Mouse (Mus musculus): Measurements from ENCODE around the gene Phyhipl.

The Phyhipl gene

DNA sequence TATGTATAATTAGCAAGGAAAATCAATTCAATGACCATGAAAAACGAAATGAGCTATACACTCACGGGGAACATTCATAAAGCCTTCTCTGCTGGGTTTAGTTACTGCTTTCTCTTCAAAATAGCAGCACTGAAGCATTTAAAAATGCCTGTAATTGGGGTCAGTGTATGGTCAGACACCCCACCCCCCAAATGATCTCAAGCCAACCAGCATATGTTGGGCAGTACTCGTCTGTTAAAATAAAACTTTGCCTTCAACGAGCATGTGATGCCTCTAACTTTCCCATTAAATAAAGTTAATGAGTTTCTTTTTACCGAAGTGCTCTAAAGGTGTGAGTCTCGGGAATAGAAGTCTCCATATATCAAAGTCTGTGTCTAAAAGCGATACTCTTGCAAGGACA, at the start of gene Phyhipl:
Gene Phyhipl, minus strand, starts transcription at position 138 of the 400 bp plus-strand sequence.
- DNase-seq: peak; percentile 48

DNA sequence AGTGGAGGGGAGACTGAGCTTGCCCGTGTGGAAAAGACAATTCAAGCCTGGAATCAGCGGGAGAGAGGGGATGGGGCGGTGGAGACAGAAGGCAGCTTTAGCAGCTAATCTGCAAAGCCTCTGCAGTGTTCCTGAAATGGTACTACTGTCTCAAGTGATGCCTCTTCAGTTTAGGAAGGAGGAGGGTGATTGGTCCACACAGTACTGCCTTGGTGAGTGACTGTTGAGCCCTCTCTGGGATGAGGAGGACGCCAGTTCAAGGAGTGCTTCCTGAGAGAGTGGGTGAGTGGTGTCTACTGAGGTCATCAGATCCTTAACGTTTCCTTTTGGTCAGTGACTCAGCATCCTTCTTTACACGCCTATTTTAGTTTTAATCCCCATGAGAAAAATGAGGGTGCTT, 47.4 kb upstream of the Phyhipl start:
- no peak for DNase-seq

DNA sequence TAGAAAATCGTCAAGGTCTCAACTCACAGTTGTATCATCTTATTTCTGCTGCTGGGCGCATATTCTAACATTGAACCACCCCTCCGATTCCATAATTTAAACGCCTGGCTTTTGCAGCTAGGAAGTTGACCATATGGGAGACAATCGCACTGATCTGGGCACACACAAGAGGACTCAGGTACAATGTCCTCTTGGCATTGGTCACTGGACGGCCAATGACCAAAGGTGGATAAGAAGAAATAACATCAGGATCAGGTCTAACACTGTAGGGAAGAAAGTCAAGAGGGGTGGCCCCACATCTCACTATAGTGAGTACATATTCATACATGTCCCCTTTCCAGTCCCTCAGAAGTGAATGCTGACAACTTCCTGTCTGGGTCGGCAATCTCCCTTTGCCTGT, 43.8 kb upstream of the Phyhipl start:
- no peak for DNase-seq

DNA sequence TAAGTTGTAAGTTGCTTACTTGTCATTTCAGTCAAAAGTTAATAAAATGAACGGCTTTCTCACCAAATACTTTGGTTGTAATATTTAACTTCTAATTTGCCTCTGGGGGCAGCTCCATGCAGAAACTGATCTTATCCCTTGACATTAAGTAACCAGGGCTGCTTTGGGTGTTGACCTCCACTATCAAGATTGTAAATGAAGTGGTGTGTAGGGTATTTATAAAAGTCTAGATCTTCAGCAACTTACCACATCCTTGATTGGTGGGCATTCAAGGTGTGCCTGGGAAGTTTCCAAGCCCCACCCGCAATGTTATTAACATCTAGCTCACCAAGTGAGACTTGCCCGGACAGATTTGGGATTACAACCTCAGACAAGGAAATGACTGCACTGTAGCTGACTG, 42.2 kb upstream of the Phyhipl start:
- DNase-seq: peak; percentile 23

DNA sequence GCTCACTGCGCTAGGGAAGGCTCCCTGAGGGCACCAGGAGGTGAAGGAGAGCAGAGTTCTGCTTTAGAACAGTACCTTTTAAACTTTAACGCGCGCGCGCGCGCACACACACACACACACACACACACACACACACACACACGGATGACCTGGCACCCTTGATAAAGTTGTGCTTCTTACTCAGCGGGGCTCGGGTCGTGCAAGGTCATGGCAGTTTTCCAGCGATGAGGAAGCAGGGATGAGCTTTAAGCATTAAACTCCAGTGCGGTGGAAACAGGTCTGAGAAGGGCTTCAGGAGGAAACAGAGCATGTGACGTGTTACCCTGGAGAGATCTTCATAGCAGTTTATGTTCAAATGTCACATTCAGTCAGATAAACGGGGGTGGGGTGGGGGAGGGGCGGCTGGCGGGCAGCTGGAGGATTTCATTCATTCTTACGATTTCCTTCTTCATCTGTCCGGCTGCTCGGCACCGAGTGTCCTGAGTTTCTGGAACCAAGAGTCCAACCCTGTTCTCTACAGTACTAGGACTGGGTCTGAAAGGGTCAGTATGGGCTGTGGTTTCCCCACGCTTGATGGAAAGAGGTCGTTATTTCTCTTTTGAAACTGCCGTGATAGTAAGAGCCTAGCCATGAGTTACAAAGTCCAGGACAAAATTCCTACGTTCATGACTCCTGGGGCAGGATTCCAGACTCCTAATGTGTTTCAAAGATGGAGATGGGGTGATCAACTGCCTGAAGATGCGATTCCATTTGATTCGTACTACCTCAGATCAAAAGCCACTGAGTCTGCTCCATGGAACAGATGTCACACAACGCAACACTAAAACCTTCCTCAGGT, 41.2 kb upstream of the Phyhipl start:
- peak; percentile 77 for DNase-seq

DNA sequence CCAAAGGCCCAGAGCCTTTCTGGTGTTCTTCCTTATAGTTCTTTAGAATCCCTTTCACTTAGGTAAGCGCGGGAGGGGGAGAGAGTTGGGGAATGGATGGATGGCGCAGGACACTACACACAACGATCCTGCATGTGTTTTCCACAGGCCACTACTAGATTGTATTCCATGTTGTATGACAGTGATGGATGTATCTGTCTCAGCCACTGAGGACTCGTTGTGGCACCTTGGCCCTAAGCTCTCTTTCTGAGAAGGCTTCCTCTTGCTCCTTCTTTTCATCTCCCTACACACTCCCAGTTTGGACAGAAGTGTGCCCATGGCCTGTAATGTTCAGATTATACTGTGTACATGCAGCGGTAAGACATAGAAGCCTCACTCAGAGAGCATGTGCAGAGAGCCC, 33.6 kb upstream of the Phyhipl start:
- no peak for DNase-seq

DNA sequence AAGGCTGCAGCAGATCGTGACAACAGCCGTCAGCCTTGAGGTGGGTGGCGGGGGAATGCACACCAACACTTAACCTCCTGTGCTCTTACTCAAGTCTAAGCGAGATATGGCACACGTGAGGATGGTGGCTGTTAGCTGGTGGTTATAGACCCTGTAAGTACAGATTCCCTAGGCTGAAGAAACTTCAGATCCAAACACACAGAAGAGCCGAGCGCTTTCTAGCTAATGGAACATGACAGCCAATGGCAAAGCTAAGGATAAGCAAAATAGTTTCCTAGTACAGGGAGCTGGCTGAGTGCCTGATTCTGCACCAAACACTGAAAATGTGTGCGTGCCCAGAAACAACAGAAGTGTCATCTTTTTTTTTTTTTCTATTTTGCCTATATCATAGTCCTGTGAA, 33.1 kb upstream of the Phyhipl start:
- no peak for DNase-seq

DNA sequence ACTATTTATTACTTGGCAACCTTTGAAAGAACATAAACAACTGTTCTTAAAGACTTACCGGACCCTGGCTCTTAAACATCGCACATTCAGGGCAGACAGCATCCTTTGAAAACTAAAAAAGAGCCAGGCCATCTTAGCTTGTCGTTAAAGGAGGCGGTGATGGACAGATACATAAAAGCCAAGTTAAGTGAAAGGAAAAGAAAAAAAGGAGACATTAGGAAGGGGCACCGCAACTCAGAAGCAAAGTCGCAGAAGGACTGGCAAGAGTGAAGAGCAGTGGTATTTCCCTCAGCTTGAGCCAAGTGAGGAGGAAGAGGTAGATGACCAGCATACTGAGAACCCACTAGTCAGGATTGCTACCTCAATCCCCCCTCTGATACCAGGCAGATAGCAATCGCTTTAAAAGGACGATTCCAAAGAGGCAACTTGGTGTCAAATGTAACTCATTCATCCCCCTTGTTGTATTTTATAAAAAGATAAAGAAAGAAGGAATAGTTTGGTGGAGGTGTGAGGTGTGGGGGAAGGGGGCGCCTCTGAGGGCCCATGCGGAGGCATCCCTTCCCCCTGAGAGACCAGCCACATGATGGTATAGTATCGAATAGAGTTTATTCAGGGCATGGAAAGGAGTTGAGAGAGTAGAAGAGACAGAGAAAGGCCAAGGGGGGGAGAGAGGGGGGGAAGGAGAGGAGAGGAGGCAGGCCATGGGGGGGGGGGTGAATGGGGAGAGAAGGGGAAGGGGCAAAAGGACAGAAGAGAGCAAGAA, 31.4 kb upstream of the Phyhipl start:
- DNase-seq: no peak

DNA sequence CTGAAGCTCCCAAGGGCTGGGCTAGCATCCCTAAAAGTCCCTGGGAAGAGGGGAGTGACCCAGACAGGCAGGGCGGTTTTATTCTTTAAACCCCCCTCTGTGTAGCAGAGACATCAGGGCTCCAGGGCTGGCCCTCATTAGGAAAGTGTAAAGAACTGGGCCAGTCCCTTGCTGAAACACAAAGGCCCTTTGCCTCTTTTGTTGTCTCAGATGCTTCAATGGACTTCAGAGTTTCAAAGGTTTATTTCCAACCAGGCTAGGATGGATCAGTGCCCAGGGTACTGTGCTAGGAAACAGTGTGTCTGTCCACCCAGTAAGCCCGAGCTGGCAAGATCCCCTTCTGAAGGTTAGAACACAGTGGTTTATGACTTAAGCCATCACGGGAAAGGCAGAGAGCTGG, 30.7 kb upstream of the Phyhipl start:
- no peak for DNase-seq

DNA sequence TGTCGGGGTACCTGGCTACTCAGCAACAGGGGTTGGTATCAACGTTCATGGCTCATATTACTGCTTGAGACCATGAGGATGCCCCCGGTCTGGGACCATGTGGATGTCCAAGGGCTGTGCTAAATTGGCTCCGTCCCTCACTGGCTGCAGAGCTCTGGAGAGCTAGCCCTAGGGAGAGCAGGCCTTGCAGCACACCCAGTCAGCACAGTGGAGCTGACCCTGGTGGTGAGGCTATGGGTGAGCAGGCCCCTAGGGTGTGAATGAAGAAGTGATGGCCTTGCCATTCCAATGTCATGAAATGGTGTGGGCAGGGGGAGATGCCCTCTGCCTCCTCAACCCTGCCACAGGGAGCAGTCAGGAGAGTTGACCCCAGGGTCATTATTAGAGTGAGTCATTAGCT, 27.7 kb upstream of the Phyhipl start:
- DNase-seq: no peak

DNA sequence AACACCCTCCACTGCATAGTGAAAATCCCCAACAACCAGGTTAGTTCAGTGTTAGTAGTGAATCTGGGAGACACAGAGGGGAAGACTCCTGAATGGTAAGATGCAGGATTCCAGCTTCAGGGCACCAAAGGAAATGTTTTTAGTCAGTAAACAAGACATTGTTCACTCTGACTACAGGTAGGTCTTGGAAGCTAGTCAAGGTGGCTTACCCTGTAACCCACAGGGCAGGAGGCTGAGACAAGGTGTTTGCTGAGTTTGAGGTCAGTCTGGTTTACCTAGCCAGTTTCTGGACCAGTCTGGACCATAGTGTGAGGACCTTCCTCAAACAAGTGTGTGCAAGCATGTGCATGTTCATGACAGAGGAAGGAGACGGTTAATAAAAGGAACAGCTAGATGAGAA, 22.2 kb upstream of the Phyhipl start:
- no peak for DNase-seq

DNA sequence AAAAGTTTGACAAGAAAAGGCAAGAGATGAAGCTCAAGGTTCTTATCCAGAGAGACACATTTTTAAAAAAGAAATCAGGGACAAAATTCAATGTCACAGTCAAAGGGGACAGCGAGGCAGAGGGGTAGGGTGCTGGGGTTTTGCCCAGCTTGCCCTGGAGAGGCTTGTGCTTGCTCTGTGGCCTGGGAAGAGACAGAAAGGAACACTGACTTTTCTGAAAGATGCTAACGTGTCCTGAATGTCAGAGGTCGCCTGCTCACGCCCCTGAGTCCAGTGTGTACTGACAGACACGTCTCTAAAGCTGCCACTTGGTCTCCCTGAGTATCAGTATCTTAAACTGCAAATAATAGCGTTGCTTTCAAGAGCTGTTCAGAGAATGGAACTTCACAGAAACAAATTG, 507 bp upstream of the Phyhipl start:
- peak; percentile 14 for DNase-seq

DNA sequence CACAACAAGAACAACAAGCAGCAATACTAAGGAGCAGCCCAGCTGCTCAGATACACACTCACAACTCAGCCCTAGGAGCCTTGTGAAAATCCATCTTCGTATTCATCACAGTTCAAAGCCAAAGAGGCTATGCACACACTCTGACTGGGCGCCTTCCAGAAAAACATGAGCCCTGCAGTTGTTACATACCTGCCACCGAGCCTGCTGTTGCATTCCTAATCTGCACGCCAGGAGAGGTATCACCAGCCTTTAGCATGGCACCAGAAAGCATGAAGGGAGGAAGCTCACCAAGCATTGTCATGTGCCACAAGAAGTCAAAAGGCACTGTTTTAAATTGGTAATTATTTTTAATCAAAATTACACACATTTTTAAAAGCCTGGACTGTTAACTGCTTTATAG, 1.1 kb downstream of the Phyhipl start:
- DNase-seq: peak; percentile 20

DNA sequence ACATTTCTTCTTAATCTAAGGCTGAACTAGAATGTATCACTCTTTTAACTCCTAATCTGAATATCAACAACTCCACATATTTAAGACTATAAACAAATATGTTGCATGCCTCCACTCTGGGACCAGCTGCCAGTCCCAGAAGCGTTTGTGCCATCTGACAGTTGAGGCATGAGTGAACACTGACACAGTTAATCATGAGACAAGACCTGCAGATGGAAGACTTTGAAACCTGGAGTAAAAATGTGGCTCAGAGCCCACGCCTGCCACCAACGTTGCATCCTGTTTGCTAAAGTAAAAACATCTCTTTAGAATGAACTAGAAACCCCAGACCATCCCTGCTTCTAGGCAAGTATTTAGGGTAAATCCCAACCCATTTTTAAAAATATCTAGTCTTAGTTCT, 1.6 kb downstream of the Phyhipl start:
- peak; percentile 15 for DNase-seq

DNA sequence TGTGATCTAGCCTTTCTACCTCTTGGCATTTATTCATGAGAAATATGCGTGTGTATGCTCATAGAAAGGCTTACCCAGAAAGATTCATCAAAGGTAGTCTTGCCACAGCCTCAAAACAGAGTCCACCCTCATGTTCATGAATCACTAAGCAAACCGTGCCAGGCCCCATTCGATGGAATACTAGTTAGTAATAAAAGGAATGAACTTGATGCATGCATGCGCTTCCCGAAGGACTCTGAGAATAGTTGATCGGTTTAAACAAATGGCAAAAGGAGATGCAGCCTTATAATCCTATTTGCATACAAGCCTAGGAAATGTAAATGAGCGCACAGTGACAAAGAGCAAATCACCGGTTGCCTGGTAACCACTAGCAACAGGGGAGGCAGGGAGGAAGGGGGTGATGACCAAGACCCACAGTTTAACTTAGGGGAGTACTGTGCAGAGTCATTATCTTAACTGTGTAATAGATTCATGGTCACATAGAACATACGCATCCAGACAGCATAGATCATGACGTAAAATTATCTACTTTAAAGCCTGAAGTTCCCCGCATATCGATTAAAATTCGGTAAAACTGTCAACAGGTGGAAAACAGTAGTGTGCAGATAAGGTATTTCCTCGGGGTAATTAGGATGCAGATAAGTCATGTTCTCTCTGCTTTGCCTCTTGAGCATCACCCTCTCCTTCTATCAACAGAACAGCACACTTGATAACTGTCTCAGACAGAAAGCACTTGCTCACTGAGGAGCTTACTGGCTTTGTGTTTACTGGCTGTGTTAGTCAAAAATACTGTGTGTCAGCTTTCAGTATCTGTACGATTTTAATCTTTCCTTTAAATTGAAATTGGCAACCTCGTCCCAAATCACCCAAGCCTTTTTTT, 3.8 kb downstream of the Phyhipl start:
- no peak for DNase-seq

DNA sequence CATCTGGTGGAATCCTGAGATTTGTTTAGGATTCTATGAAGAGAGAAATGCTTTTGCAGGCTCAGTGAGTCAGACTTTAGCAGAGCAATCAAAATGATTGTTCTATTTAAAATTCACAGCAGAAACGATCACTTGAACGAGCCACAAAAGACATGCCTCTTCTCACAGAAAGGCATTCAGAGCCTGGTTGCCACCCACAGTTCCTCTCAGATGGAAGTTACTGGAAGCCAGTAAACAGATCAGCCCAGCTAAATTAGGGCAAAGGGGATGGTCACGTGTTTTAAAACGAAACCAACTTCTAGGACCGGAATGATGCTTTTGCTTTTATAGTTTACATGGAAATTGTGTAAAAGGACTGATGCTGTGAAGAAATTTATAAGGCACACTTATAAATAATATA, 6.9 kb downstream of the Phyhipl start:
- DNase-seq: no peak

DNA sequence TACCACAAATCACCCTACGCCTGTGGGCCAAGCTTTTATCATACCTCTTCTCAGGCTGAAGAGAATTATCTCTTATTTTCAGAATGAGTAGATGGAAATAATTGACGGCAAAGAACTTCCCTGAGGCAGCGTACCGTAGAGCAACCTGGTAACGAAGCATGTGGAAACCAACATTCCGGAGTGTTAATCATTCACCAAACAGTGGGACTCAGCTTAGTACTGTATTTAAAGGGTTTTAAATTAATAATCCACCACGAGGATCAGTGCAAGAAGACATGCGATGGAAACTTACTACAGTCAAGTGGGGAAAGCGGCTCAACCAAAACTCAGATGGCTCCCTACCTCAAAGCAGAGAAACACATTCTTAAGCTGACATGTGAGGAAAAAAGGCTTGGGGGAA, 12.6 kb downstream of the Phyhipl start:
- peak; percentile 58 for DNase-seq

DNA sequence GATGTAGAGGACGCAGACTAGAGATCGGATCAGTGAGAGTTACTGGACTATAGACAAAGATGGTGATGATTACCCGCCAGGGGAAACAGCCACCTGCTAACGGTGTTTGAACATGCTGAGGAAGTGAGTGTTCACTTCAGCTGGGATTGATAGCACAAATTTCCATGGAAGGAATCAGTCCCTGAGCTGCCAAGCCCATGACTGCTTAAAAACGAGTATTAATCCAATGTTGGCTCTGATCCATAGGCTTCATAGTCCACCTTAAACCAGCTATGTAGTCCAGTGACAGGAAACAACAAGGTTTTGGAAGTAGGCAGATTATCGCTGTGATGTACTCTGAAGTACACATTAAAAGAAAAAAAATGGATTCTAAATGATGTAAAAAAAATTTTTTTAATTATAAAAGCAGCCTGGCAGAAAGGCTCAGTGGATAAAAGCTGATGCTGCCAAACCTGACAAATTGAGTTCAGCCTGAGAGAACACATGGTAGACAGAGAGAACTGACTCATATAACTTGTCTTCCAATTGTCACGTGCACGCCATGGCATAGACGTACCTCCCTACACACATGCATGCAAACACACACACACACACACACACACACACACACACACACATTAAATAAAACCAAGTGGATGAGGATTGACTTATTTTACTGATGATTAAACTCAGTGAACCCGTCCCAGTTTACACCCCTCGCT, 14.7 kb downstream of the Phyhipl start:
- DNase-seq: no peak

DNA sequence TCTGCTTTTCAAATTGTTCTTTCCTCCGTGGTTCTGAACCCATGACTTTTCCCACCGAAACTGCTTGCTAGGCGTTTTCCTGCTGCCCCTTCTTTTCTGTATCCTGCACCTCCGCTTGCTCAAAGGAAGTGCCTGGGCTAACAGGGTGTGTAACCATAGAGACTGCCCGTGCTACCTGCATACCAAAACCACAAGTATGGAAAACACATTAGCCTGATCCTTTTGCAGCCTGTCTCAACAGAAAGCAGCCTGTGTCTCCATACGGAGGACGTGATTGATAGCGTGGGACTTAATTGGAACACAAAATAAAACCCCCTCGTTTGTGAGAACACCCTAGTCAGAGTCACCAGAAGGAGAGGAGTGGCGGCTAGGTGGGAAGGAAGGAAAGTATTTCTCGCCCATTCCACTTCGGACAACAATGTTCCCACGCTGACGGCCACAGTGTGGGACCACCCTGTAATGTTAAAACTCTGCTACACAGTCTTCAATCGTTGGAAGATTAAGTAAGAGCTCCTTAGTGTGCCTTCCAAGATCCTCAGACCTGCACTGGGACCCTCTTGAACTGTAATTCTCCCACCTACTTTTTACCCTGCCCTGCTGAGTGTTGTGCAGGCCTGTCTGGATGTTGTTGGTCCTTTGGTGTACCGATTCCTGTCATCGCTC, 15.6 kb downstream of the Phyhipl start:
- no peak for DNase-seq

DNA sequence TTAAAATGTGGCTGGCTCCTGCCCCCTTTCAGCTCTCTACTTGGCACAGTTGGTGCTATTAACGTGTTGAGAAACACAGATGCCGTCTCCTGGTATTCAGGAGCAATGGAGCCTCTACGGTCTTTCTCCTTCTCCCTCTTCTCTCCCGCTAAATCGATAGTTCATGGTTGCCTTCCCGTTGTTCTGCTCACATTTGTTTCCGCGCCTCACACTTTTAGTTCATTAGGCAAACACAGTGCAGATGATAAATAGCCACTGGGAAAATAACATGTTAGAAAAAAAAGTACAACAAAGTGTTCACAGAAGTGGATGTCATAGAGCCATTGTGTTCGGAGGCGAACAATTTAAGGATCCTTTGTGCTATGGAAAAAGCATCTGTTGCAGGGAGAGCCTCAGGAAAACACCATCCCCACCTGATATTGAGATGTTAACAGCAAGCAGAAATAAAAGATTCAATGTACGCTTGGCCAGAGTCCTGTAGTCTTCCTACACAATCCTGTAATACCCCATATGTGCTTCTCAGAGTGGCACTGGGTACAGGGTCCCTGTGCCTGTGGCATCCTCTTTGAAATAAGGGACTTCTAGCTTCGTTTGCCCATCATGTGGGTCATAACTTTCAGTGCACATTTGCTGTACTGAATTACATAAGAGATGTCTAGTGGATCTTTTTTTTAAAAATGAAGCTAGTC, 18.0 kb downstream of the Phyhipl start:
- DNase-seq: no peak

DNA sequence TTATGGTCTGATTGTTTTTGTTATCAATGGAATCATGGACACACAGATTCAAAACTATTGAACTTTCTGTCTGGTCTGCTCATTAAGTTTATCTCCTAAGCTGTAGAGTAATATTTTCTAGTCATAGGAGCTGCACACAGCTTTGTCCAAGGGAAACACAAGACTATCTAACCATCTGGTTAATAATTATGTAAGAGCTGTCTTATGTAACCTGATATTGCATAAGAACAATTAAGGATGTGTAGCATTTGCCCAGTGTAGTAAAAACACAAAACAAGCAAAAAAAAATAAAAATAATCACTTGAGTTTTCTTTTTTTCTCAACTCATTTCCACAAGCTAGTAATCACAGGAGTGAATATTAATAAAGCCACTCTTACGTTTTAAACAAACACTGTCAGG, 20.5 kb downstream of the Phyhipl start:
- DNase-seq: no peak

DNA sequence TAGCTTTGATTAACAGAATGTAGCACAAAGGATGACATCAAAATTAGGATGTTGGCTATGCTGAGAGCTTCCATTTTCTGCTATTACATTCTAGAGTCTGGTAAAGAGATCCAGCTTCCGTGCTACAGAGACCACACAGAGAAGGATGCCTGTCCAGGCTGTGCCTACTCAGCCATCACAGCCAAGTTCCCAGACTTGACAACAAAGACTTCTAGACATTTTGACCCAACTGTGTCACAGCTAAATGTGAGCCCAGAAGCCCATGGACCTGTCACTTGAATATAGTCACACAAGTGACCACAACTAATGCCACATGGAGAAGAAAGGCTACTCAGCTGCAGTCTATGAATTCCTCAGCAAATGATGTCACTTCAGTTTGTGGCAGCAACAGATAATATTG, 24.6 kb downstream of the Phyhipl start:
- no peak for DNase-seq
